Mouse (Mus musculus): ENCODE measurements around the gene Aldh1a3. TPM values are rescaled to one million over a fixed set of nuclear protein-coding genes. Genes with fewer than 3 reads are reported as not detected.

Aldh1a3 gene
- polyA plus RNA-seq, 1 experiment from 2014 or later = 14.5 TPM

DNA sequence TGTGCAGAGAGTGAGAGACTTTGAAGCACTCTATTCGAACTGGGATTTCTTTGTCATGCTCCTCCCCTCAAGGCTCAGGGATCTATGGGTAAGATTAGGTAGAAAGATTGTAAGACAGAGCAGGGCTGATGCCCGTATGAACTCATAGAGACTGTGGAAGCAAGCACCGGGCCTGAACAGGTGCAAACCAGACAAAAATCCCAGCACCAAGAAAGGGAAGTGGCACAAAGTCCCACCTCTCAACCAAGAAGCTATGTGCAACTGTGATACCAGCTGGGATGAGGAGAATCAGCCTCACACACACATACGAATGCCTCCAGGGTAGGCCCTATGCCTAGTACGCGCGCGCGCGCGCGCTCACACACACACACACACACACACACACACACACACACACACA lies 41.5 kb downstream of the Aldh1a3 start:
- Histone ChIP-seq H3K9ac (ENCODE audit: low read length) (no peak overlapping the region), H3K9me3 (replicated peaks; ENCODE audit: control insufficient read depth, low read length) (no peaks in the 10 kb centered on the region), H3K4me1 (ENCODE audit: control insufficient read depth, insufficient read depth, low read length) (peaks cover 23% of the 10 kb centered on the region), H3K27ac (ENCODE audit: low read length) (no peak overlapping the region), H3K4me3 (replicated peaks; ENCODE audit: low read length) (no peak overlapping the region), H3K27me3 (ENCODE audit: control insufficient read depth, insufficient read depth, low read length) (no peaks in the 10 kb centered on the region), H3K36me3 (ENCODE audit: control insufficient read depth, insufficient read depth, low read length) (no peaks in the 10 kb centered on the region), H3K4me2 (ENCODE audit: low read depth, low read length) (no peak overlapping the region)
- ATAC-seq (ENCODE audit: insufficient read depth, low FRiP score) = no peak
- 94% methylated on average over 12 of the region's 12 CpGs for WGBS

DNA sequence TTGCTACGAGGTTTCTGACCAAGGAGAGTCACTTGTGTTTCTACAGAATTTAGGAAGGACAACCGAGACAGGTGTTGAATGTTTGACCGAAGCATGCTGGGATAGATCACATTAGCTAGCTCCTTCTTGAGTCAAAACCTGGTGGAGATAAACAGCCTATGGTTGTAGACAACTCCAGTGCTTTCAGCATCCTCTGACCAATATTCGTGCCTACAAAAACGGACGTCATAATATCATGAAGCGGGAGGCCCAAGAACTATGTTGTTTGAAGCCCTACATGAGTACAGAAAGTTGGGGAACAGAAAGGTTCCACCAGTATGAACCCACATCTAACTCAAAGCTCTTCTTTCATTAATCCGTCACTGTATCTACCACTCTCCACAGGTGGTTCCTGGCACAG lies 42.4 kb downstream of the Aldh1a3 start:
- no peak for ATAC-seq (ENCODE audit: insufficient read depth, low FRiP score)
- Histone ChIP-seq H3K27ac (ENCODE audit: low read length) (no peak overlapping the region), H3K9ac (ENCODE audit: low read length) (no peak overlapping the region), H3K4me1 (ENCODE audit: control insufficient read depth, insufficient read depth, low read length) (peaks cover 23% of the 10 kb centered on the region), H3K4me2 (ENCODE audit: low read depth, low read length) (no peak overlapping the region), H3K4me3 (replicated peaks; ENCODE audit: low read length) (no peak overlapping the region), H3K9me3 (replicated peaks; ENCODE audit: control insufficient read depth, low read length) (no peaks in the 10 kb centered on the region), H3K36me3 (ENCODE audit: control insufficient read depth, insufficient read depth, low read length) (no peaks in the 10 kb centered on the region), H3K27me3 (ENCODE audit: control insufficient read depth, insufficient read depth, low read length) (no peaks in the 10 kb centered on the region)
- 88% methylated on average over 8 of the region's 8 CpGs for WGBS

DNA sequence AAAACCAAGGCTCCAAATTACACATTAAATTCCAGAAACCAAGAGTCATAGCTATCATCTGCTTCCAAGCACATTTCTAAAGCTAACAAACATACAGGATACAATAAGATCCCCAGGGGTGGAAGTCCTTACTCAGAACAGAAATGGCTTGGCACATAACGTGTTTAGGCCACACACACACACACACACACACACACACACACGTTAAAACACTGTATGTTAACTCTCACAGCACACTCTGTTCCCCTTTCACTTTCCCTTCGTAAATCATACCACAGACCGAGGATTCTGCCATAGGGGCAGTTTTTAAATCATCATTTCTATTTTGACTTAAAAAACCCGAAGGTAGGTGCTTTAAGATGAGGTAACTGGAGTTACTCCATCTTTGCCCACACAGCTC lies 43.1 kb downstream of the Aldh1a3 start:
- Histone ChIP-seq H3K4me2 (ENCODE audit: low read depth, low read length) (peak overlapping the region; percentile 6; the same call in 1 of the 2 replicates), H3K27ac (ENCODE audit: low read length) (peak overlapping the region; percentile 60; the same call in 1 of the 2 replicates)

DNA sequence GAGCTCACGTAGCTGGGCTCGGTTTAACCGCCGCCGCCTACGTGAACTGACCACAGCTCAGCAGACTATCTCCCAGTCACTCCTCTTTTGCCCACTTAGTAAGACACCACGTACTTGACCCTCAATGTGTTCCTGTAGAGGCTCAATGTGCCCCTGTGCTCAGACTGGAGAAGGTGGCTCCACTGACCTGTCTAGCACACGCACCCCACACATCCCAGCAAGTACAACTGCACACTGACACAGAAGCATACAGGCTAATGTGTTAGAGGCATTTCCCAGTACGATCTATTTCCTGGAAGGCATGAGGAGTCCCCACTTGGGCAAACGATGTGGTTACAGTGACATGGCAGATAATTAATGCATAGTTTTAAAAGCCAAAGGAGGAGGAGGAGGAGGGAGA lies 50.8 kb downstream of the Aldh1a3 start:
- WGBS = 68% methylated on average over 10 of the region's 10 CpGs
- peaks cover 4% of the 10 kb centered on the region; the same call in 1 of the 2 replicates for H3K36me3 ChIP-seq (ENCODE audit: control insufficient read depth, insufficient read depth, low read length)
- no peaks in the 10 kb centered on the region for H3K27me3 ChIP-seq (ENCODE audit: control insufficient read depth, insufficient read depth, low read length)
- peak overlapping the region; percentile 86 for H3K27ac ChIP-seq (ENCODE audit: low read length)
- ATAC-seq (ENCODE audit: insufficient read depth, low FRiP score) = peak; percentile 74; the same call in 1 of the 2 replicates
- peak overlapping the region; percentile 38 for H3K4me2 ChIP-seq (ENCODE audit: low read depth, low read length)
- H3K4me1 ChIP-seq (ENCODE audit: control insufficient read depth, insufficient read depth, low read length) = peaks cover 10% of the 10 kb centered on the region; the same call in 1 of the 2 replicates
- no peaks in the 10 kb centered on the region for H3K9me3 ChIP-seq (replicated peaks; ENCODE audit: control insufficient read depth, low read length)
- H3K4me3 ChIP-seq (replicated peaks; ENCODE audit: low read length) = no peak overlapping the region
- H3K9ac ChIP-seq (ENCODE audit: low read length) = peak overlapping the region; percentile 55

More for the DNA sequence above, 43.1 kb downstream of the Aldh1a3 start:
- Histone ChIP-seq H3K4me3 (replicated peaks; ENCODE audit: low read length) (no peak overlapping the region), H3K36me3 (ENCODE audit: control insufficient read depth, insufficient read depth, low read length) (peaks cover 4% of the 10 kb centered on the region; the same call in 1 of the 2 replicates), H3K4me1 (ENCODE audit: control insufficient read depth, insufficient read depth, low read length) (peaks cover 23% of the 10 kb centered on the region), H3K27me3 (ENCODE audit: control insufficient read depth, insufficient read depth, low read length) (no peaks in the 10 kb centered on the region), H3K9me3 (replicated peaks; ENCODE audit: control insufficient read depth, low read length) (no peaks in the 10 kb centered on the region), H3K9ac (ENCODE audit: low read length) (no peak overlapping the region)
- no peak for ATAC-seq (ENCODE audit: insufficient read depth, low FRiP score)
- 47% methylated on average over 5 of the region's 5 CpGs for WGBS

DNA sequence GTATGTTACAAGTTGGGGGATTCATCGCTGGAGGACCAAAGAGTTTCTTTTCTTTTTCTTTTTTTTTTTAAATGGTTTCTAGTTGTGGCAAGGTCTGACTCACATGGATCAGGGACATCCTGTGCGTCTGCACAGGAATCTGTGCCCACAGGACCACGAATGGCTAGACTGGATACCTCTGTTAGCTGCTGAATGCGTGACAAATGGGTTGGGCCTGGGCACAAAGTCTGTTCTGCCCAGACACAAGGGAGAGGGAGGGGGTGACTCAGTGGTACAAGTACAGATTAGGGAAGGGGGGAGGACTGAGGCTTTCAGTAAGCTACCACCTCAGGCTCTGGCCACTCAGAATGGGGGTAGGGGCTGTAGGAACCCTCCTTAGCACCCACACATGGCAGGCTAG lies 51.6 kb downstream of the Aldh1a3 start:
- Histone ChIP-seq H3K4me2 (ENCODE audit: low read depth, low read length) (peak overlapping the region; percentile 38; the same call in 1 of the 2 replicates), H3K27ac (ENCODE audit: low read length) (peak overlapping the region; percentile 86), H3K36me3 (ENCODE audit: control insufficient read depth, insufficient read depth, low read length) (peaks cover 4% of the 10 kb centered on the region; the same call in 1 of the 2 replicates)

DNA sequence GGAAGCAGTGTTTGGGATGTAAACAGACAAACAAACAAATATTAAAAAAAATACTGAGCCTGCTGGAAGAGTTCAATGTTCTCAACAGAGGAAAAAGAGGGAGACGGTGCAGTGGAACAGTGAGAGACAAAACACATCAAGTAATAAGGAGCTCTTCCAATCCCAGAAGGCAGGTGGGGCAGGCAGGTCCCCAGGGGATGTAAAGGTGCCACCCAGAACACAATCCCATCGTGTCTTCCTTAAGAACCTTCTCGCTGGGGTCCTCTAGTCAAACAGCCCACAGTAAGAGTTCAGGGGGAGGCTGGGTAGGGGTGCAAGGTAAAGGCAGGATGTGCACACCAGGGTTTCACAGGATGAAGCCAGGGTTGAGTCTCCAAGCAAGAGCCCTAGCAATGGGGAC lies 53.9 kb downstream of the Aldh1a3 start:
- ATAC-seq (ENCODE audit: insufficient read depth, low FRiP score) = no peak
- no peak overlapping the region for H3K9ac ChIP-seq (ENCODE audit: low read length)
- no peaks in the 10 kb centered on the region for H3K9me3 ChIP-seq (replicated peaks; ENCODE audit: control insufficient read depth, low read length)
- no peaks in the 10 kb centered on the region for H3K36me3 ChIP-seq (ENCODE audit: control insufficient read depth, insufficient read depth, low read length)
- no peak overlapping the region for H3K4me2 ChIP-seq (ENCODE audit: low read depth, low read length)
- H3K27ac ChIP-seq (ENCODE audit: low read length) = no peak overlapping the region
- peaks cover 23% of the 10 kb centered on the region for H3K4me1 ChIP-seq (ENCODE audit: control insufficient read depth, insufficient read depth, low read length)
- H3K4me3 ChIP-seq (replicated peaks; ENCODE audit: low read length) = no peak overlapping the region
- H3K27me3 ChIP-seq (ENCODE audit: control insufficient read depth, insufficient read depth, low read length) = no peaks in the 10 kb centered on the region
- WGBS = 84% methylated on average over 3 of the region's 3 CpGs

More for the DNA sequence above, 51.6 kb downstream of the Aldh1a3 start:
- no peaks in the 10 kb centered on the region for H3K27me3 ChIP-seq (ENCODE audit: control insufficient read depth, insufficient read depth, low read length)
- ATAC-seq (ENCODE audit: insufficient read depth, low FRiP score) = no peak
- H3K9ac ChIP-seq (ENCODE audit: low read length) = peak overlapping the region; percentile 55
- H3K4me3 ChIP-seq (replicated peaks; ENCODE audit: low read length) = no peak overlapping the region
- WGBS = 68% methylated on average over 4 of the region's 4 CpGs
- H3K9me3 ChIP-seq (replicated peaks; ENCODE audit: control insufficient read depth, low read length) = no peaks in the 10 kb centered on the region
- H3K4me1 ChIP-seq (ENCODE audit: control insufficient read depth, insufficient read depth, low read length) = peaks cover 10% of the 10 kb centered on the region; the same call in 1 of the 2 replicates

DNA sequence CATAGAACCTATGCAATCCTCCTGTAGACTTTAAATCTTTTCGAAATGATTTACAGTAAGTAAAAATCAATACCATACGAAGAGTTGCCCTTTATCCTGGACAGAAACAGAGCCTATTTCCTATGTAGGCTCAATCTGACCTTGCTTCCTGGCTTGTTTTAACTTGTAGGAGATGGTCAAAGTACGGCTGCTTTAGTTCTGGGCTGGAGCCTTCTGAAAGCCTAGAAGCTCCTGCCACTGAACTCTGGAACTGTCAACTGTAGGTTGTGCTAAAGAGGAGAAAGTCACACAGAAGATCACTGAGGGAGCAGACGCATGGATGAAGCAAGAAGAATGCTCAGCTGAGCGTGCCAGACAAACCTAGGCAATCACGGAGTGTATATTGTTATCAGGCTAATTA lies 56.3 kb downstream of the Aldh1a3 start:
- Histone ChIP-seq H3K4me2 (ENCODE audit: low read depth, low read length) (no peak overlapping the region), H3K9ac (ENCODE audit: low read length) (no peak overlapping the region), H3K9me3 (replicated peaks; ENCODE audit: control insufficient read depth, low read length) (no peaks in the 10 kb centered on the region), H3K4me1 (ENCODE audit: control insufficient read depth, insufficient read depth, low read length) (peaks cover 16% of the 10 kb centered on the region), H3K27ac (ENCODE audit: low read length) (no peak overlapping the region), H3K36me3 (ENCODE audit: control insufficient read depth, insufficient read depth, low read length) (no peaks in the 10 kb centered on the region), H3K27me3 (ENCODE audit: control insufficient read depth, insufficient read depth, low read length) (no peaks in the 10 kb centered on the region), H3K4me3 (replicated peaks; ENCODE audit: low read length) (no peak overlapping the region)
- 74% methylated on average over 6 of the region's 6 CpGs for WGBS
- ATAC-seq (ENCODE audit: insufficient read depth, low FRiP score) = no peak

DNA sequence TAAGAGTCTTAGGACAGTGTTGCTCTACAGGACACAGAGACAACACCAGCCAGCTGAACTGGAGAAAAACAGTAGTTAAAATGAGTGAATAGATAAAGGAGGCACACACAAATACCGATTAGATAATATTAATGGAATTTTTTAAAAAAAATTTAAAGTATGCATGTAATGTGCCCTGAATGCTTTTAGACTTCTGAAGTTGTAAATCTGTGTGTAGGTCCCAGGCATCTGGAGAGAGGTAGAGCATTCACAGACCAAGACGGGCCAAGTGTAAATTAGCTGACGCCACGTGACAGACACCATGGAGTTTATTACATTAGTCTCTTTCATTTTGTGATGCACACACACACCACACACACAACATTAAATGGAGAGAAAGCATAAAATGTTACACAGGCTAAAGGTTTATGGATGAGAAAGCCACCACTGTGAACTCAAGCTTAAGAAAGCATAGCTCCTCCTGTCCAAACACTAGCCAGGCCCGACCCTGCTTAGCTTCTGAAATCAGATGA lies 57.3 kb downstream of the Aldh1a3 start:
- no peak overlapping the region for H3K4me3 ChIP-seq (replicated peaks; ENCODE audit: low read length)
- 48% methylated on average over 5 of the region's 5 CpGs for whole genome bisulfite sequencing
- H3K36me3 ChIP-seq (ENCODE audit: control insufficient read depth, insufficient read depth, low read length) = no peaks in the 10 kb centered on the region
- H3K4me1 ChIP-seq (ENCODE audit: control insufficient read depth, insufficient read depth, low read length) = peaks cover 13% of the 10 kb centered on the region
- no peak overlapping the region for H3K9ac ChIP-seq (ENCODE audit: low read length)
- ATAC-seq (ENCODE audit: insufficient read depth, low FRiP score) = no peak
- no peaks in the 10 kb centered on the region for H3K9me3 ChIP-seq (replicated peaks; ENCODE audit: control insufficient read depth, low read length)
- no peaks in the 10 kb centered on the region for H3K27me3 ChIP-seq (ENCODE audit: control insufficient read depth, insufficient read depth, low read length)
- H3K27ac ChIP-seq (ENCODE audit: low read length) = peak overlapping the region; percentile 19; the same call in 1 of the 2 replicates
- H3K4me2 ChIP-seq (ENCODE audit: low read depth, low read length) = no peak overlapping the region

DNA sequence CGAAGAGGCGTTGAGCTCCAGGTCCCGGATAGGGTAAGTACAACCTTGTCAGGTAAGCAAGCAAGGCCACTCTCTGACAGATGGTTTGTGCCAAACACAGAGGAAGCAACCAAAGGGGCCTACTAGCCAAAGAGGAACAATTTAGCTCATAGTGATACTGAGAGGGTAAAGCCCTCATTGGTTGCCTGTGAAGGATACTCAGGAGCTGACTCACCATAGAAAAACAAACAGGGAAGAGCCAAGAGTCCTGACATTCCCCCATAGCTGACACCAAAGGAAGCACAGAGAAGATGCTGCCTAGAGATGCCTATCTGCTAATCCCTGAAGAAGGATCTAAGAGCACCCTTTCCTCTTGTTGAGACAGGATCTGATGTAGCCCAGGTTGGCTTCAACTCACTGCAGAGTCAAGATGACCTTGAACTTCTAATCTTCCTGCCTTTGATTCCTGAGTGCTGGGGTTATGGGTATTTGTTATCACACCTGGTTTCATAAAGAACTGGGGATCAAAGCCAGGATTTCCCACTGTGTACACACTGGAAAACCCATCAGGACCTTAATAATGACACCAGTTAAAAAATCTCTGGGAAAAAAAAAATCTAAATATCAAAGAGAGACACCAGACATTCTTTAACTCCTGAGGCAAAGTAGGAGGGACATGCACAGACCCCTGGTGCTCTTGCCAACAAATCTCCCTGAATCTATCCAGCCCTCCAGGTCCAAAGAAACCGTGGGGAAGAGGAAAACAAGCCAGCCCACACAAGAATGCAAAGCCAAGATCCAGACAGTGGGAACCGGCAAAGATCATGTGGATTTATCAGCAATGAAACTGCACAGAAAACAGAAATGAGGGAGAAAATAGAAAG lies 58.0 kb downstream of the Aldh1a3 start:
- Histone ChIP-seq H3K4me2 (ENCODE audit: low read depth, low read length) (no peak overlapping the region), H3K36me3 (ENCODE audit: control insufficient read depth, insufficient read depth, low read length) (0 out of 2 replicates have a peak, but pooled peaks cover 3% of the 10 kb centered on the region), H3K4me1 (ENCODE audit: control insufficient read depth, insufficient read depth, low read length) (peaks cover 13% of the 10 kb centered on the region), H3K4me3 (replicated peaks; ENCODE audit: low read length) (no peak overlapping the region), H3K9me3 (replicated peaks; ENCODE audit: control insufficient read depth, low read length) (no peaks in the 10 kb centered on the region), H3K27ac (ENCODE audit: low read length) (peak overlapping the region; percentile 19; the same call in 1 of the 2 replicates), H3K27me3 (ENCODE audit: control insufficient read depth, insufficient read depth, low read length) (no peaks in the 10 kb centered on the region), H3K9ac (ENCODE audit: low read length) (no peak overlapping the region)
- no peak for ATAC-seq (ENCODE audit: insufficient read depth, low FRiP score)
- WGBS = 64% methylated on average over 5 of the region's 5 CpGs
